Mouse (Mus musculus): ENCODE data around the gene Gpr19. TPM values are rescaled to one million over a fixed set of nuclear protein-coding genes. Genes with fewer than 3 reads are reported as not detected.

Gene Gpr19
- polyA plus RNA-seq, 1 experiment from 2014 or later, result 11.1 TPM

GRCm38 (mm10) chr6:134863146-134863545, 35.2 kb downstream of the Gpr19 start:
- H3K9ac ChIP-seq (ENCODE audit: low read depth, low read length), result no peak overlapping the region
- peak overlapping the region; percentile 21; the same call in 1 of the 2 replicates for H3K27ac ChIP-seq
- WGBS, result under 1% methylated on average over 19 of the region's 19 CpGs

GRCm38 (mm10) chr6:134862671-134863104, 35.7 kb downstream of the Gpr19 start:
- 24% methylated on average over 13 of the region's 13 CpGs for WGBS
- Histone ChIP-seq H3K4me2 (ENCODE audit: low read length) (peak overlapping the region; percentile 51), H3K9me3 (replicated peaks; ENCODE audit: low read length) (no peaks in the 10 kb centered on the region), H3K27ac (peak overlapping the region; percentile 21; the same call in 1 of the 2 replicates), H3K4me1 (replicated peaks; ENCODE audit: insufficient read depth, low read length) (peaks cover 4% of the 10 kb centered on the region; the same call in 1 of the 2 replicates), H3K27me3 (ENCODE audit: insufficient read depth, low read length) (no peaks in the 10 kb centered on the region), H3K36me3 (ENCODE audit: insufficient read depth, low read length) (no peaks in the 10 kb centered on the region), H3K9ac (ENCODE audit: low read depth, low read length) (0 out of 2 replicates have a peak overlapping the region, but pooled peaks have one; percentile 24), H3K4me3 (replicated peaks; ENCODE audit: low read depth, low read length) (peak overlapping the region; percentile 19)
- ATAC-seq (replicated peaks; ENCODE audit: low FRiP score, low read depth) (peak; percentile 75), DNase-seq (ENCODE audit: low spot score) (peak; percentile 46)
- no peak for TF ChIP-seq CTCF (IDR thresholded peaks at IDR 0.05; ENCODE audit: low read depth)

More at GRCm38 (mm10) chr6:134863146-134863545, 35.2 kb downstream of the Gpr19 start:
- Histone ChIP-seq H3K4me3 (replicated peaks; ENCODE audit: low read depth, low read length) (peak overlapping the region; percentile 19), H3K4me2 (ENCODE audit: low read length) (peak overlapping the region; percentile 51), H3K27me3 (ENCODE audit: insufficient read depth, low read length) (no peaks in the 10 kb centered on the region), H3K4me1 (replicated peaks; ENCODE audit: insufficient read depth, low read length) (peaks cover 4% of the 10 kb centered on the region; the same call in 1 of the 2 replicates), H3K36me3 (ENCODE audit: insufficient read depth, low read length) (no peaks in the 10 kb centered on the region), H3K9me3 (replicated peaks; ENCODE audit: low read length) (no peaks in the 10 kb centered on the region)
- TF ChIP-seq CTCF (IDR thresholded peaks at IDR 0.05; ENCODE audit: low read depth), result peak; percentile 96
- DNase-seq (ENCODE audit: low spot score) (peak; percentile 97), ATAC-seq (replicated peaks; ENCODE audit: low FRiP score, low read depth) (peak; percentile 23; the same call in 1 of the 2 replicates)

- H3K36me3 ChIP-seq (ENCODE audit: insufficient read depth, low read length), result 0 out of 2 replicates have a peak, but pooled peaks cover 3% of the 10 kb centered on the region
- H3K9me3 ChIP-seq (replicated peaks; ENCODE audit: low read length), result no peaks in the 10 kb centered on the region
- WGBS, result 85% methylated on average over 12 of the region's 12 CpGs
- no peak overlapping the region for H3K4me3 ChIP-seq (replicated peaks; ENCODE audit: low read depth, low read length)
- no peak for DNase-seq (ENCODE audit: low spot score)
- H3K4me2 ChIP-seq (ENCODE audit: low read length), result no peak overlapping the region
- no peaks in the 10 kb centered on the region for H3K27me3 ChIP-seq (ENCODE audit: insufficient read depth, low read length)
- TF ChIP-seq CTCF (IDR thresholded peaks at IDR 0.05; ENCODE audit: low read depth), result no peak
- H3K4me1 ChIP-seq (replicated peaks; ENCODE audit: insufficient read depth, low read length), result peaks cover 4% of the 10 kb centered on the region; the same call in 1 of the 2 replicates
- H3K27ac ChIP-seq, result no peak overlapping the region
- no peak for ATAC-seq (replicated peaks; ENCODE audit: low FRiP score, low read depth)
- no peak overlapping the region for H3K9ac ChIP-seq (ENCODE audit: low read depth, low read length)
These were observed 37.0 kb downstream of the Gpr19 start for GRCm38 (mm10) chr6:134861386-134861785.

GRCm38 (mm10) chr6:134860275-134860674, 38.1 kb downstream of the Gpr19 start:
- 0 out of 2 replicates have a peak, but pooled peaks cover 4% of the 10 kb centered on the region for H3K36me3 ChIP-seq (ENCODE audit: insufficient read depth, low read length)
- TF ChIP-seq CTCF (IDR thresholded peaks at IDR 0.05; ENCODE audit: low read depth), result no peak
- no peak overlapping the region for H3K9ac ChIP-seq (ENCODE audit: low read depth, low read length)
- H3K4me2 ChIP-seq (ENCODE audit: low read length), result no peak overlapping the region
- H3K4me1 ChIP-seq (replicated peaks; ENCODE audit: insufficient read depth, low read length), result peaks cover 4% of the 10 kb centered on the region; the same call in 1 of the 2 replicates
- H3K27ac ChIP-seq, result no peak overlapping the region
- ATAC-seq (replicated peaks; ENCODE audit: low FRiP score, low read depth), result no peak
- WGBS, result 52% methylated on average over 4 of the region's 4 CpGs
- H3K9me3 ChIP-seq (replicated peaks; ENCODE audit: low read length), result no peaks in the 10 kb centered on the region
- no peaks in the 10 kb centered on the region for H3K27me3 ChIP-seq (ENCODE audit: insufficient read depth, low read length)
- no peak for DNase-seq (ENCODE audit: low spot score)
- H3K4me3 ChIP-seq (replicated peaks; ENCODE audit: low read depth, low read length), result no peak overlapping the region

- H3K9ac ChIP-seq (ENCODE audit: low read depth, low read length), result no peak overlapping the region
- no peaks in the 10 kb centered on the region for H3K9me3 ChIP-seq (replicated peaks; ENCODE audit: low read length)
- H3K4me3 ChIP-seq (replicated peaks; ENCODE audit: low read depth, low read length), result no peak overlapping the region
- no peak overlapping the region for H3K4me2 ChIP-seq (ENCODE audit: low read length)
- 89% methylated on average over 6 of the region's 6 CpGs for WGBS
- no peak overlapping the region for H3K27ac ChIP-seq
- DNase-seq (ENCODE audit: low spot score), result no peak
- no peak for ATAC-seq (replicated peaks; ENCODE audit: low FRiP score, low read depth)
- TF ChIP-seq CTCF (IDR thresholded peaks at IDR 0.05; ENCODE audit: low read depth), result no peak
- peaks cover 4% of the 10 kb centered on the region; the same call in 1 of the 2 replicates for H3K4me1 ChIP-seq (replicated peaks; ENCODE audit: insufficient read depth, low read length)
- no peaks in the 10 kb centered on the region for H3K27me3 ChIP-seq (ENCODE audit: insufficient read depth, low read length)
- H3K36me3 ChIP-seq (ENCODE audit: insufficient read depth, low read length), result 0 out of 2 replicates have a peak, but pooled peaks cover 4% of the 10 kb centered on the region
These were observed 39.4 kb downstream of the Gpr19 start for GRCm38 (mm10) chr6:134859021-134859420.

- DNase-seq (ENCODE audit: low spot score) (no peak), ATAC-seq (replicated peaks; ENCODE audit: low FRiP score, low read depth) (no peak)
- H3K9me3 ChIP-seq (replicated peaks; ENCODE audit: low read length), result no peaks in the 10 kb centered on the region
- H3K9ac ChIP-seq (ENCODE audit: low read depth, low read length), result no peak overlapping the region
- H3K4me2 ChIP-seq (ENCODE audit: low read length), result no peak overlapping the region
- no peaks in the 10 kb centered on the region for H3K27me3 ChIP-seq (ENCODE audit: insufficient read depth, low read length)
- 88% methylated on average over 16 of the region's 16 CpGs for WGBS
- no peak for TF ChIP-seq CTCF (IDR thresholded peaks at IDR 0.05; ENCODE audit: low read depth)
- H3K4me1 ChIP-seq (replicated peaks; ENCODE audit: insufficient read depth, low read length), result peaks cover 4% of the 10 kb centered on the region; the same call in 1 of the 2 replicates
- H3K27ac ChIP-seq, result no peak overlapping the region
- peaks cover 10% of the 10 kb centered on the region; the same call in 1 of the 2 replicates for H3K36me3 ChIP-seq (ENCODE audit: insufficient read depth, low read length)
- no peak overlapping the region for H3K4me3 ChIP-seq (replicated peaks; ENCODE audit: low read depth, low read length)
These were observed 42.5 kb downstream of the Gpr19 start for GRCm38 (mm10) chr6:134855926-134856325.
